Mouse (Mus musculus) liver, embryonic 14.5 days (tissue): ENCODE data around the gene Ralgapb.

ENCODE experiments used
- CTCF ChIP-seq: IDR thresholded peaks from 2 replicates; pipeline ENCODE4 v1.5.1; 2016; ENCODE audit warnings: antibody characterized with exemption, low read depth, control low read depth
- EP300 ChIP-seq: IDR thresholded peaks from 2 replicates; pipeline ENCODE4 v1.6.1; 2016; ENCODE audit warnings: antibody characterized with exemption, low read depth

DNA sequence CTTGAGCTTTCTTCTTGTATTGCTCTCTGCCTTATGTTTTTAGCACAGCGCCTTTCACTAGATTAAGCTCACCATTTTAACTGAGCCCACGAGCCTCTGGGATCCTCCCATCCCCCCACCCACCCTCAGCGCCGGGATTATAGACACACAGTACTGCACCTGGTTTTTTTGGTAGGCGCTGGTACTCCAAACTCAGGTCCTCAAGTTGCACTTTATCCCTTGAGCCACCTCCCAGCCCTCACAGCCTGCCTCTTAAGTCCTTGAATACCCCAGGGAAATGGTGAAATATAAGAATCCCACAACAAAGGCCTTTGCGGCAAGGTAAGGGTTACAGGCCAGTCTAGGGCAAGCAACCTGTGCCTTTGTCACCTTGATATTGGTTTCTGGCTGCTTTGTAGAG is 110.2 kb downstream of the Ralgapb start:
- no peak for TF ChIP-seq EP300
- no peak for TF ChIP-seq CTCF
